Mouse (Mus musculus): ENCODE results near the gene Nuak2.
A peak's percentile ranks its signal among the peaks of the same experiment; 100 is the strongest.

The Nuak2 gene

GRCm38 (mm10) chr1:132298801-132299464, 17.0 kb upstream of the Nuak2 start:
- no peak for DNase-seq (ENCODE audit: low spot score)

DNA sequence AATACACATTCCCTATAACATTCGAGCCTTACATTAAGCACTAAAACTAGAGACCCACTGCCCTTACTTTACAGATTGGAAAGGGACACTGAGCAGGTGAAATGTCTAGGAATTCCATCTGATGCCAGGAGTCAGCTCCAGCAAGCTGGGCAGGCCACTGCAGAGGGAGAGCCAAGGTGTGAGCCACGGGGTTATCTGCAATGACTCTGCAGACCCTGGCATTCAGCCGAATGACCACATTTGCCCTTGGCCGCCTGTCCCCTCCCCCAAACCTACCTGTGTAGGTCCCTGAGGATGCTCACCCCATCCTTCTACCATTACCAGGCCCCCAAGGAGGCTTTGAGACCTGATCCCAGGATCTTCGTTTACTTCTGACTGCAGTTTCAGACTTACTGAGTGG, 16.2 kb upstream of the Nuak2 start:
- DNase-seq (ENCODE audit: low spot score): no peak

DNA sequence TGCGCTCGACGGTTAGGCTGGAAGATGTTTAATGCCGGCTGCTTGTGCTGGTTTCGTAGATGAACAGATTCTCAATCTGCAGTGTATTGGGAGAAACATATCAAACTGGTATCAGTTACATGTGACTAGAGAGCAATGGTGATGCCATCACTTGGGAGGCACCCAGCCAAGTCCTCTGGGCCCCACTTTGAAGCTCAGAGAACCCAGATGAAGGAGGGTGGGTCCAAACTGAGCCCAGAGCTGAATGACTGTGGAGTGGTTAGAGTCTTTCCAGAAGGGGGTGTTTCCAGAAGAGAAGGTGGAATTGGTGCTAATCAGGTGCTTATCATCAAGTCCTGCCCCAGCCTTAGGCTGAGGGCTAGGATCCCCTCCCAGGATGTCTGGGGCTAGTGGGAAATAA, 14.7 kb upstream of the Nuak2 start:
- DNase-seq (ENCODE audit: low spot score): no peak

DNA sequence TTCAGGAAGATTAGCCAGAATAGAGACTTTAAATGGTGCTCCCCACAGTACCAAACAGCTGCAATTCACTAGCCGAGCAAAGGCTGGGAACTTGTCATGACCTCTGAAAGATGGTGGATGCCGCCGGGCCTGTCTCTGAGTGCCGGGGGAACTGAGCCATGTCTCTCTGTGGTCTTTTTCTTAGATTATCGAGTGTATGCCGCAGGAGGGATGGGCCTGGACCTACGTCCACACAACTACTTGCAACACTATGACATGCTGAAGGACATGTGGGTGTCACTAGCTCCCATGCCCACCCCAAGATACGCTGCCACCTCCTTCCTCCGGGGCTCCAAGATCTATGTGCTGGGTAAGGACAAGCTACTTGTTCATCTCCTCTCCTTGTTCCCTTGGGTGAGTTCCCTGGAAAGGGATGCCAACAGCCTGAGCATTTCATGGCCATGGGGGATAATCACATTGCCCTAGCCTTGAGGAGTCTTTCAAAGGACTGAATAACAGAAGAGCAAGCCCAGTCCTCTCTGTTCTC, 13.5 kb upstream of the Nuak2 start:
- DNase-seq (ENCODE audit: low spot score): no peak

GRCm38 (mm10) chr1:132304618-132305214, 11.2 kb upstream of the Nuak2 start:
- no peak for DNase-seq (ENCODE audit: low spot score)

DNA sequence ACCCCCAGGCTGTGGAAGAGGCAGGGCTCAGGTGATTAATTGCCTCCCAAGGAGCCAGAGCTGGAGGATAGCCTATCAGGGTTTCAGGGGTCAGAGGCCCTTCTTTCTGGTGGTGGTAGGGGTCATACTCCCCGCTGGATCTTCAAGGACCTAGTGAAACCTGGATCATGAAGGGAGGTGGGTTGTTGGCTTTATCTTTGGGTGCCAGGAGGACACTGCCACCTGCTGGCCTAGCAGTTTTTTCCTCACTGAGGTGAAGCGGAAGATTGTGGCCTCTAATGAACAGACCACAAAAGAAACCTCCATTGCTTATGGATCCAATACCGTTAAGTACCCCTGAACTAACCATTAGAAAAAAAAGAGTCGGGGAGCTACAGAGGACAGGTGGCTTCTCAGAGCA, 9.8 kb upstream of the Nuak2 start:
- DNase-seq (ENCODE audit: low spot score): no peak

GRCm38 (mm10) chr1:132306808-132307207, 9.1 kb upstream of the Nuak2 start:
- DNase-seq (ENCODE audit: low spot score): no peak

DNA sequence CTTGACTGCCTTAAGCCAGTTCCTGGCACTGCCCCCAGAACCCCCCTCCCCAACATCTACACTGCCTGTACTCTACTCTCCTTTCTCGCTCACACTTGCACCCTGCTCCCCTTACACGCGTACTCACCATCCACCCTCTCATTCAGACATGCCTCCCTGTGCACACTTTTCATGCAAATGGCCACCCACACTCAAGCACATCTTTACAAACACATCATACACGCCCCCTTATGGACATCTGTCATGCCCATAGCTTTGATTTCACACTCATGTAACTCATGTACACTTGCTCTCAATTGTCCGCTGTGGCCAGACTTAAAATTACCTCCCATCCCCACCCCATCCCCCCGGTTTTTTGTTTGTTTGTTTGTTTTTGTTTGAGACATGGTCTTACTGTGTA, 8.0 kb upstream of the Nuak2 start:
- DNase-seq (ENCODE audit: low spot score): no peak

GRCm38 (mm10) chr1:132308674-132309073, 7.3 kb upstream of the Nuak2 start:
- no peak for DNase-seq (ENCODE audit: low spot score)

GRCm38 (mm10) chr1:132310754-132311153, 5.2 kb upstream of the Nuak2 start:
- no peak for DNase-seq (ENCODE audit: low spot score)

GRCm38 (mm10) chr1:132311174-132311859, 4.6 kb upstream of the Nuak2 start:
- DNase-seq (ENCODE audit: low spot score): peak; percentile 19

DNA sequence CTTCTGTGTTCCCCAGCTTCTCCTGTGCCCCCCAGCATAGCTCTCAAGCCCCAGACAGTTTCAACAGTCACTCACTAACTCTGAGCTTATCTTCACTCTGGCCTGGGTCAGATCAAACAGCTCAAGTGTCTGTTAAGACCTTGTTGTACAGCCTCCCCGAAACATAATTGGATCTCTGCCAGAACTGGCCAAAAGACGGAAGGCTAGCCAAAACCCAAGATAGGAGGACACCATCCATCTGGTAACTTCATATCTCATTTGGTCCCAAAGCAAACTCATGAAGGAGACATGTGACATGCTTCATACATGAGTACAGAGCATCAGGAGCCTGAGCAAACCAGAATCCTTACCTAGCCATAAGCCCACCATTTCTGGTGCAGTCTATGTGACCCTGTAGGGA, 3.9 kb upstream of the Nuak2 start:
- DNase-seq (ENCODE audit: low spot score): no peak

DNA sequence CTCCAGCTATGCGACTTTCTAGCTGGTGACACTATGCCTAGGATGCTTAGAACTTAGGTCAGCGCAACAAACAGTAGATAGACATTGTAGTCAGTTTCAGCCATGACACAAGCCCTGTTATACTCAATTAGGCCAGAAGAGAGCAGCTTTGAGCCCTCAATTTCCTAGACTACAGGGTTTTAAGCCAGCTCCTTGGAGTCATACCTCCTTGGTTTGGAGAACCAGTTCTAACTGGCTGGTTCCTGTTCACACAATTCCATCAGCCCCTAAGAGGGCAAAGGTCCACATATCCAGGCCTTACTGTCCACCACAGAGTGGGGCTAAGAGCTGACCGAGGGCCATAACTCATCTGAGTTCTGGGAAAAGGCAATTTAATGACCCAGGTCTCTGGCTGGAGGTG, 3.2 kb upstream of the Nuak2 start:
- DNase-seq (ENCODE audit: low spot score): peak; percentile 33

GRCm38 (mm10) chr1:132316625-132316994, 684 bp downstream of the Nuak2 start:
- DNase-seq (ENCODE audit: low spot score): no peak

GRCm38 (mm10) chr1:132317413-132317812, 1.5 kb downstream of the Nuak2 start:
- no peak for DNase-seq (ENCODE audit: low spot score)

GRCm38 (mm10) chr1:132317894-132318863, 2.3 kb downstream of the Nuak2 start:
- DNase-seq (ENCODE audit: low spot score): no peak

DNA sequence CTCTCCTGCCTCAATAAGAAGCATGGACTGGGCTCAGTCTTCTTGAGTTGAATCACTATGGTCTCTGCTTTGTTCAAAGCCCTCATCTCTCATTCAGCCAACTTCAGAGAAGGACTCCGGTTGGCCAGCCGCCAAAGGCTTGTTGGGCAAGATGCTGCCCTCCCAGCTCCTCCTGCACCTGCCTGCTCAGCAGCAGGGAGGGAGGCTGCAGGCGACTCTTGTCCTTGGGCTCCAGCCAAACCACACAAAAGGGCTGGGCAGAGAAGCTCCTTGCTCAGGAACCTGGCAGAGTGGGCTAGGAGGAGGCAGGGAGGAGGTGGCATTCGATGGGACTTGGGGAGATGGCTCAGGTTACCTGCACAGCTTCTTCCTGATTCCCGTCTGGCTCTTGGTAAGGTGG, 3.3 kb downstream of the Nuak2 start:
- no peak for DNase-seq (ENCODE audit: low spot score)

DNA sequence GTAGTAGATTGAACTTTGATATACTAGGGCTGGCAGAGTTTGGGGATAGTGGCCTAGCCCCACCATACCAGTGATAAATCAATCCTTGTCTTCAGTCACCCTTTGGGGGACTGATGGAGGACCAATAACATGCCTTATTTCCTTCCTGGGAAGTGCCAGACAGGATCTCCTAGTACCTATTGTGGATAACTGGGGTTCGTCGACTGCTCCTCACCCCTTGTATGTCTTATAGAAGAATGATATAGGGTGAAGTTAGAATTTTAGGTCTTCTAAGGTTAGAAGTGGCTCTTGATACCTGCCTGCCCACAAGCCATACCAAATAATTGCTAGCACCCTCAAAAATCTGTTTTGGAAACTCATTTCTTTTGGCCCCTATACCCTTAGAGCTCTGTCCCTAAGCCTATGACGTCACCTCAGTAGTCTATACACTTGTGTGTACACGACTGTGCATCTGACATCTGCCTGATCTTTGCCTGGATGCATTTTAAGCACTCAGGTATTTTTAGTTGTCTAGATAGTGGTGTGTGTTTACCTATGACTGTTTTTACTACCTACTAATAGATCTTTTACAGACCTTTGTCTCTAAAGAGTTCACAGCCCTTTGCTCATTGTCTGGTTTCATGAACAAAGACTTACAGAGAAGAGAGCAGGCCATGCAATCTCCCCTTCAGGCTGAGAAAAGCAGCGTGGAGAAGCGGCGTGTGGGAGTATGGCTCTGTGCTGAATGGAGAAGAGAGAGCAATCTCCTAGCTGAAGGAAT, 6.1 kb downstream of the Nuak2 start:
- no peak for DNase-seq (ENCODE audit: low spot score)

DNA sequence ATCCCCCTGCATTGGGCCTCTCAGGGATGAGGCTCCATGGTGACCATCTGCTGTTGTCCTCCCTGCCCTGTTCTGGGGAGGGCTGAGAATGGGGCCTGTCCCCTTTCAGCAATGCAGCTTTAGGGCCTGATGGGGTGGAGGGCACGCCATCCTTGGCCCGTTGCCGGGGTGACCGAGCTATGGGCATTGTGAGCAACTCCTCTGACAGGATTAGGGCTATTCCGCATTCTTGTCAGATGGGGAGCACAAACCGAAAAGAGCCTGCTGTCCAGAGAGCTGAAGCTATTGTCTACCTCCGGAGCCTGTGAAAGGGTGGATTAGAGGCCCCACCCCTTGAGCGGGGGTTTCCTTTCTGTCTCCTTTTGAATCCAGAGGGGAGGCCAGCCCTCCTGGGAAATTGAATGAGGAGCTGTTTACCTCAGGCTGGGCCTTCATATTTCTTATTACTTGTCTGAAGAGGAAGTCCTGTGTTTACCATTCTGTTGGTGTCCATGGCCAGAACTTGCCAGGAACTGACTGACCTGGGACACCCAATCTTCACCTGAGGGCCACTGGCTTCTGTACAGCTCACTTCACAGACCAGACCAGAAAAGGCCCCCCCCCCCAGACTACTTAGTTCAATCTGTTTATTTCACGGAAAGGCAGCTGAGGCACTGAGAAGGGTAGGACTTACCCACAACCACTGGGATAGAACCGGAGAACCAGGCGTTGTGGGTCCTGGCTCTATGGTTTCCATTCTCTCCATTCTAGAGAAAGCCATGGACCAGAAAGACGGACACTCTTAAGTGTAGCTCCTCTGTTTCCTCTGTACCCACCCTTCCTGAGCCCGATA, 7.0 kb downstream of the Nuak2 start:
- no peak for DNase-seq (ENCODE audit: low spot score)

DNA sequence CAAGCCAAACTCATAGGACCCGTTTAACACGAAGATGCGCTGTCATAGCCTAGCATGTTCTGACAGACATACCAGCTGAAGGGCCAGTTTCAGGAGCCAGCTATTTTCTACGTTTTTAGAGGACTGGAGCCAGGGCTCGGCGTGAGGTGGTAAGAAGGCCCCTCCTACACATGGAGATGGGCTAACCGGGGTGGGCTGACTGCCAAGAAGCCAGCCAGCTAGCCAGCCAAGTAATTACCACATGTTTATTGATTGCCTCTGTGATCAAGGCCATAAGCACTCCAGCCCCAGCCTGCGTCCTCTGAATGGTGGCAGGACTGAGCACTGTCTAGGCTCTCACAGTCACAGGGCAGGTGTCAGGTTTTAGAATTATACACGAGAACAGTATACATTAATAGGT, 10.9 kb downstream of the Nuak2 start:
- no peak for DNase-seq (ENCODE audit: low spot score)

GRCm38 (mm10) chr1:132327477-132327876, 11.6 kb downstream of the Nuak2 start:
- DNase-seq (ENCODE audit: low spot score): no peak

All from spleen, adult 12 weeks (tissue).